Mouse (Mus musculus) skeletal muscle tissue, adult 2 months (tissue): ENCODE results near the gene Khdrbs1.

Source experiments
- DNase-seq: peaks from one replicate; pipeline ENCODE4 v3.0.0-alpha.2; 2012; ENCODE audit warnings: low read depth, low spot score

Khdrbs1 gene

GRCm38 (mm10) chr4:129672878-129673449 is 69.1 kb downstream of the Khdrbs1 start:
- no peak for DNase-seq

- DNase-seq = peak; percentile 82
These were observed 69.8 kb downstream of the Khdrbs1 start, which contains the start of gene Kpna6 for GRCm38 (mm10) chr4:129672083-129672877. Gene Kpna6, minus strand, starts transcription at chr4:129672767.

GRCm38 (mm10) chr4:129671491-129672082 is 70.5 kb downstream of the Khdrbs1 start:
- peak; percentile 11 for DNase-seq

- no peak for DNase-seq
These were observed 79.8 kb downstream of the Khdrbs1 start for GRCm38 (mm10) chr4:129662255-129662813.

GRCm38 (mm10) chr4:129661584-129661983 is 80.5 kb downstream of the Khdrbs1 start:
- DNase-seq = no peak

- no peak for DNase-seq
These were observed 87.3 kb downstream of the Khdrbs1 start for GRCm38 (mm10) chr4:129654770-129655169.
